Mouse (Mus musculus): ENCODE measurements around the gene Itprip. TPM values are rescaled to one million over a fixed set of nuclear protein-coding genes. Genes with fewer than 3 reads are reported as not detected.
A peak's percentile ranks its signal among the peaks of the same experiment; 100 is the strongest.

The Itprip gene
- polyA plus RNA-seq, 1 experiment from 2014 or later = 5.4 TPM

DNA sequence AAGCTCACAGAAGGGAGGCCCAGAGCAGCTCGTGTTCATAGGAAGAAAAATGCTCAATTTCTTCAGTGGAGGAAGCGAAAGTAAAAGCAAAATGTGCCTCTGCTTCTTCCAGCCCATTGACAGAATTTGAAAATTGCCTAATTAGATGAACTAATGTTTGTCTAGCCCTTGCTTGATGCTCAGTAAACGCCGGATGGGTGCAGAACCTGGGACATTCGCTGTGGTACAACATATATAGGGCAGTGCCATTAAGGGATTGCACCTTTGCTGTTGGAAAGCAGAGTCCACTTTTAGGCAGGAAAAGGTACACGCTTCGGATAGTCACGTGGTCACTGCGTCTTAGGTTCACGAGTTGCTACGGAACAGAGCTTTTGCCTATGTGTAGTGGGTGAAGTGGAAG lies 17.4 kb upstream of the Itprip start:
- Histone ChIP-seq H3K4me3 (replicated peaks; ENCODE audit: low read length) (no peak overlapping the region), H3K36me3 (replicated peaks; ENCODE audit: control insufficient read depth, insufficient read depth) (no peaks in the 10 kb centered on the region), H3K9me3 (ENCODE audit: control insufficient read depth, low read length) (no peaks in the 10 kb centered on the region), H3K4me1 (replicated peaks; ENCODE audit: control insufficient read depth, insufficient read depth, low read length) (no peaks in the 10 kb centered on the region), H3K4me2 (replicated peaks) (no peak overlapping the region), H3K27me3 (ENCODE audit: control insufficient read depth, insufficient read depth, low read length) (no peaks in the 10 kb centered on the region), H3K27ac (no peak overlapping the region), H3K9ac (no peak overlapping the region)
- DNase-seq (ENCODE audit: low spot score) = no peak
- ATAC-seq (ENCODE audit: low FRiP score) = no peak
- WGBS = 93% methylated on average over 11 of the region's 11 CpGs

DNA sequence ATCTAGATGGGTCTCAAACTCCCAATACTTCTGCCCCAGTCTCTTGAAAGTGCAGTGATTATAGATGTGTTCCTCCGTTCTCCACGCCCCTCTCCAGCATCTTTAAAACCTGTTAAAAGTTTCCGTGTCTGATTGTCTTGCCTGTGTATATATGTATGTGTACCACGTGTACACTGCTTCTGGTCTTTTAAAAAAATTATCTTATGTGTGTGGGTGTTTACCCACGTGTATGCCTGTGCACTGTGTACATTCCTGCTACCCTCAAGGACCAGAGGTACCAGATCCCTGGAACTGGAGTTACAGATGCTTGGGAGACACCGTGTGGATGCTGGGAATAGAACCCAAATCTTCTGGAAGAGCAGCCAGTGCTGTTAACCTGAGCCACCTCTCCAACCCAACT lies 16.4 kb upstream of the Itprip start:
- Histone ChIP-seq H3K9me3 (ENCODE audit: control insufficient read depth, low read length) (no peaks in the 10 kb centered on the region), H3K36me3 (replicated peaks; ENCODE audit: control insufficient read depth, insufficient read depth) (no peaks in the 10 kb centered on the region), H3K27me3 (ENCODE audit: control insufficient read depth, insufficient read depth, low read length) (no peaks in the 10 kb centered on the region), H3K4me3 (replicated peaks; ENCODE audit: low read length) (no peak overlapping the region), H3K4me1 (replicated peaks; ENCODE audit: control insufficient read depth, insufficient read depth, low read length) (no peaks in the 10 kb centered on the region), H3K27ac (no peak overlapping the region), H3K4me2 (replicated peaks) (no peak overlapping the region), H3K9ac (no peak overlapping the region)
- ATAC-seq (ENCODE audit: low FRiP score) (no peak), DNase-seq (ENCODE audit: low spot score) (no peak)
- WGBS = 86% methylated on average over 6 of the region's 6 CpGs

GRCm38 (mm10) chr19:47934636-47935238 lies 15.6 kb upstream of the Itprip start:
- no peak for ATAC-seq (ENCODE audit: low FRiP score)
- H3K4me2 ChIP-seq (replicated peaks) = no peak overlapping the region
- no peak overlapping the region for H3K4me3 ChIP-seq (replicated peaks; ENCODE audit: low read length)
- H3K9me3 ChIP-seq (ENCODE audit: control insufficient read depth, low read length) = no peaks in the 10 kb centered on the region
- no peak overlapping the region for H3K9ac ChIP-seq
- 72% methylated on average over 16 of the region's 16 CpGs for WGBS
- H3K27me3 ChIP-seq (ENCODE audit: control insufficient read depth, insufficient read depth, low read length) = no peaks in the 10 kb centered on the region
- H3K36me3 ChIP-seq (replicated peaks; ENCODE audit: control insufficient read depth, insufficient read depth) = no peaks in the 10 kb centered on the region
- no peak for DNase-seq (ENCODE audit: low spot score)
- no peak overlapping the region for H3K27ac ChIP-seq
- no peaks in the 10 kb centered on the region for H3K4me1 ChIP-seq (replicated peaks; ENCODE audit: control insufficient read depth, insufficient read depth, low read length)

DNA sequence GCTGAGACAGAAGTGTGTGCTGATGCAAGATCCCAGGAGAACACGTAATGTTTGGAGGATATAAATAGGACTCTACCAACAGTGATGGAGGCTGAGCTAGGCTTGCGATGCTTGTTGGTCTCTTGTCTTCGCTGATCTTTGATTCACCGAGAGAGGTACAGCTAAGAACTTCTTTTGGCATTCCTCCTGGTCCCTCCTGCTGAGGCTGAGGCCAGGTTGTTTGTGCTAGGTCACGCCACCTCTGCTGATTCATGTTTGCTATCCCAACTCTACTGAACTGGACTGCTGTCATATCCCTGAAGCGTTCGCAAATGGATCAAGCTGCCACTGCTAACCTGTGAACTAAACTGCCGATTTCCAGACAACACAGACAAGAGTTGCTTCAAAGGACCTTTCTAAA lies 15.0 kb upstream of the Itprip start:
- no peak overlapping the region for H3K27ac ChIP-seq
- WGBS = 94% methylated on average over 8 of the region's 8 CpGs
- DNase-seq (ENCODE audit: low spot score) = no peak
- no peak overlapping the region for H3K9ac ChIP-seq
- no peaks in the 10 kb centered on the region for H3K4me1 ChIP-seq (replicated peaks; ENCODE audit: control insufficient read depth, insufficient read depth, low read length)
- no peaks in the 10 kb centered on the region for H3K36me3 ChIP-seq (replicated peaks; ENCODE audit: control insufficient read depth, insufficient read depth)
- H3K9me3 ChIP-seq (ENCODE audit: control insufficient read depth, low read length) = no peaks in the 10 kb centered on the region
- no peaks in the 10 kb centered on the region for H3K27me3 ChIP-seq (ENCODE audit: control insufficient read depth, insufficient read depth, low read length)
- ATAC-seq (ENCODE audit: low FRiP score) = no peak
- no peak overlapping the region for H3K4me2 ChIP-seq (replicated peaks)
- H3K4me3 ChIP-seq (replicated peaks; ENCODE audit: low read length) = no peak overlapping the region

DNA sequence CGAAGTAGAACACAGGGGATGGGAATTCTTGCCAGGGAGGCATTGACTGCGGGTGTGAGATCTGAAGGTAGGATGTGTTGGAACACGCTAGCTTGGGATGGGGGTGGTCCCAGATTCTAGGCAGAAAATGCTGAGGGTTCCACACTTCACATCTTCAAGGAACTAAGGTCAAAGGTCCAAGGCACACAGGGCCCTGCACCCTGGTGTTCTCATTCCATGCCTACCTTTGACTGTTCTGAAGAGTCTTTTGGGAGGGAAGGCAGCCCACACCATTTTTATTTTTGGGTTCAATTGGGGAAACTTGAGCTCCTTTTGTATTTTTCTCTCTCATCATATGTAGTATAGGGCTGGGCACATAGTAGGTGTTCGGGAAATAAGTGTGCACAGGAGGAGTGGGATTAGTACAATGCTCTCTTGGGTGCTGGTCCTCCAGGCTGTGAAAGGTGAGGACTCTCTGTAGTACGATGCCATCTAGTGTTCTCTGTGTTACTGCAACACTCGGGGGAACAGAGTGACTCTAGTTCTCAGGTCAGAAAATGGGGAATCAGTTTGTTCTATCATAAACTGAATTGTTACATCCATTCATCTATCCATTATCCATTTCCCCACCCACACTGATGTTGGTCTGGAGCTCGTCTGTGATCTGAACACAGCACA lies 13.0 kb upstream of the Itprip start:
- Histone ChIP-seq H3K4me1 (replicated peaks; ENCODE audit: control insufficient read depth, insufficient read depth, low read length) (no peaks in the 10 kb centered on the region), H3K27ac (no peak overlapping the region), H3K36me3 (replicated peaks; ENCODE audit: control insufficient read depth, insufficient read depth) (no peaks in the 10 kb centered on the region), H3K27me3 (ENCODE audit: control insufficient read depth, insufficient read depth, low read length) (no peaks in the 10 kb centered on the region), H3K9me3 (ENCODE audit: control insufficient read depth, low read length) (no peaks in the 10 kb centered on the region), H3K4me3 (replicated peaks; ENCODE audit: low read length) (no peak overlapping the region), H3K9ac (no peak overlapping the region), H3K4me2 (replicated peaks) (no peak overlapping the region)
- ATAC-seq (ENCODE audit: low FRiP score) = peak; percentile 80
- peak; percentile 70 for DNase-seq (ENCODE audit: low spot score)
- 45% methylated on average over 7 of the region's 7 CpGs for WGBS

DNA sequence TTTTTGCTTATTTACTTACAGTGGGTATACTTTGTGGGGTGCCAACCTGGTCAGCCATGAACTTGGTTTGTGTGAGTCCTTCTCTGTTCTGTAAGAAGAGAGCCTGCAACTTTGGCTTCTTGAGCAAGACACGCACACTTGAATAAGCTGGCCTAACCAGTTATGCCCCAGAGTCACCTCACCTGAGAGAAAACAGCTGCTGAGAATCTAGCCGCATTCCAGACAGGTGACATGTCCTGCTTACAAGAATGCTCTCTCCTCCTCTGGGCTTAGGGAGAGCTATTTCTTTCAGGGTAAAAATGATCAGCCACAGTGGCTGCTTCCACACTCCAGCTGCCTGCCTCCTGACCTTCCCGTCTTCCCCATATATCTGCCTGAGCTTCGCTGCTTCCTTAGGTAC lies 9.9 kb upstream of the Itprip start:
- DNase-seq (ENCODE audit: low spot score) (no peak), ATAC-seq (ENCODE audit: low FRiP score) (no peak)
- Histone ChIP-seq H3K9ac (no peak overlapping the region), H3K27ac (no peak overlapping the region), H3K4me2 (replicated peaks) (no peak overlapping the region), H3K4me1 (replicated peaks; ENCODE audit: control insufficient read depth, insufficient read depth, low read length) (no peaks in the 10 kb centered on the region), H3K27me3 (ENCODE audit: control insufficient read depth, insufficient read depth, low read length) (no peaks in the 10 kb centered on the region), H3K4me3 (replicated peaks; ENCODE audit: low read length) (no peak overlapping the region), H3K36me3 (replicated peaks; ENCODE audit: control insufficient read depth, insufficient read depth) (no peaks in the 10 kb centered on the region), H3K9me3 (ENCODE audit: control insufficient read depth, low read length) (no peaks in the 10 kb centered on the region)
- 81% methylated on average over 4 of the region's 4 CpGs for WGBS

DNA sequence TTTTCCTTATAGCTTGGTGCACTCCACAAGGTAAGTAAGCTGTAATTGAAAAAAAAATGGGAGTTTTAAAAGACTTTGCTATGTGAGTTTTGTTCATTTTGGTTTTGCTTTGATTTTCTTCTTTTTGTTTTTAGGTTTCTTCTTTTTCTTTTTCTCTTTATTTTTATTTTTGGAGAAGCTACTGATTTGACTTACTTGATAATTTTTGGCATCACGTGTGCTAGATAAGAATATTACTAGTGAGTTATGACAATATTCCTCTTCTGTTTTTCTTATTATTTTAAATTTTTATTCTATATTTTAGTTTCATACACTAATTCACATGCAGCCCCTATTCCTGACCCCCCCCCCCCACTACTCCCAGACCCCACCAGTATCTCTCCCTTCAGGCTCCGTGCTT lies 7.9 kb upstream of the Itprip start:
- 85% methylated on average over 2 of the region's 2 CpGs for WGBS
- H3K36me3 ChIP-seq (replicated peaks; ENCODE audit: control insufficient read depth, insufficient read depth) = no peaks in the 10 kb centered on the region
- H3K9ac ChIP-seq = no peak overlapping the region
- H3K4me1 ChIP-seq (replicated peaks; ENCODE audit: control insufficient read depth, insufficient read depth, low read length) = no peaks in the 10 kb centered on the region
- H3K27ac ChIP-seq = no peak overlapping the region
- no peak for ATAC-seq (ENCODE audit: low FRiP score)
- no peaks in the 10 kb centered on the region for H3K27me3 ChIP-seq (ENCODE audit: control insufficient read depth, insufficient read depth, low read length)
- DNase-seq (ENCODE audit: low spot score) = no peak
- H3K4me3 ChIP-seq (replicated peaks; ENCODE audit: low read length) = no peak overlapping the region
- no peak overlapping the region for H3K4me2 ChIP-seq (replicated peaks)
- no peaks in the 10 kb centered on the region for H3K9me3 ChIP-seq (ENCODE audit: control insufficient read depth, low read length)

DNA sequence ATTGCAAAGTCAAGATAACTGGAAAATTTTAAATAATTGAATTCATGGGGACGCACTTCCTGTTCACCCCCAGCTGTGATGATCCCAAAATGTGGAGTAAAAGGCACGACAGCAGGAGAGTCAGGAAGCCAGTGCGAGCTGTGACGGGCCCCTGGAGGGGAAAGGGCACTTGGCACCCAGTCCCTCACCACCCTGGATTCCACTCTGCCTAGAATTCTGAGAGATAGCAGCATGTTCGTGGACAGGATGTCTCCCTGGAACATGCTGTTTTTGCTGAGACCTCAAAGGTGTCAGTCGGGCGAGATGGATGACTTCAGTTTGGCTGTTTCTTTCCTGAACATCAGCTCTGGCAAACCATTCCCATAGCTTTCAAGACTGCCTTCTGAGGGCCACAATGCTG lies 6.7 kb upstream of the Itprip start:
- DNase-seq (ENCODE audit: low spot score) (no peak), ATAC-seq (ENCODE audit: low FRiP score) (no peak)
- 84% methylated on average over 7 of the region's 7 CpGs for WGBS
- Histone ChIP-seq H3K9me3 (ENCODE audit: control insufficient read depth, low read length) (no peaks in the 10 kb centered on the region), H3K27ac (no peak overlapping the region), H3K4me3 (replicated peaks; ENCODE audit: low read length) (no peak overlapping the region), H3K4me2 (replicated peaks) (no peak overlapping the region), H3K27me3 (ENCODE audit: control insufficient read depth, insufficient read depth, low read length) (no peaks in the 10 kb centered on the region), H3K36me3 (replicated peaks; ENCODE audit: control insufficient read depth, insufficient read depth) (no peaks in the 10 kb centered on the region), H3K9ac (no peak overlapping the region), H3K4me1 (replicated peaks; ENCODE audit: control insufficient read depth, insufficient read depth, low read length) (no peaks in the 10 kb centered on the region)

- H3K4me2 ChIP-seq (replicated peaks) = peak overlapping the region; percentile 85
- 7% methylated on average over 8 of the region's 8 CpGs for WGBS
- no peak for DNase-seq (ENCODE audit: low spot score)
- peaks cover 21% of the 10 kb centered on the region; the same call in 1 of the 2 replicates for H3K4me1 ChIP-seq (replicated peaks; ENCODE audit: control insufficient read depth, insufficient read depth, low read length)
- H3K4me3 ChIP-seq (replicated peaks; ENCODE audit: low read length) = peak overlapping the region; percentile 66
- ATAC-seq (ENCODE audit: low FRiP score) = peak; percentile 44; the same call in 1 of the 2 replicates
- H3K27me3 ChIP-seq (ENCODE audit: control insufficient read depth, insufficient read depth, low read length) = no peaks in the 10 kb centered on the region
- H3K27ac ChIP-seq = peak overlapping the region; percentile 81; the same call in 1 of the 2 replicates
- H3K9ac ChIP-seq = peak overlapping the region; percentile 76
- H3K36me3 ChIP-seq (replicated peaks; ENCODE audit: control insufficient read depth, insufficient read depth) = no peaks in the 10 kb centered on the region
- H3K9me3 ChIP-seq (ENCODE audit: control insufficient read depth, low read length) = no peaks in the 10 kb centered on the region
These were observed 872 bp upstream of the Itprip start for GRCm38 (mm10) chr19:47919966-47920375.
